Mouse (Mus musculus) megakaryocyte, embryonic 14.5 days (primary cell): Measurements from ENCODE around the gene Usp25. TPM values are rescaled to one million over a fixed set of nuclear protein-coding genes. Genes with fewer than 3 reads are reported as not detected.

Experiments used
- H3K27me3 ChIP-seq: replicated peaks from 2 replicates; pipeline ENCODE3; 2012; ENCODE audit warnings: inconsistent platforms
- H3K36me3 ChIP-seq: replicated peaks from 2 replicates; pipeline ENCODE3; 2012; ENCODE audit warnings: low read length, inconsistent platforms, mixed read lengths
- H3K4me1 ChIP-seq: 2 replicates; pipeline ENCODE4 v1.6.1; 2012; ENCODE audit warnings: inconsistent platforms
- H3K4me3 ChIP-seq: replicated peaks from 2 replicates; pipeline ENCODE3; 2012; ENCODE audit warnings: moderate library complexity, mild to moderate bottlenecking, inconsistent platforms
- H3K9me3 ChIP-seq: 2 replicates; pipeline ENCODE4 v1.6.1; 2012; ENCODE audit warnings: inconsistent platforms
- FLI1 ChIP-seq: IDR thresholded peaks from 2 replicates; pipeline ENCODE4 v1.6.1; 2012; ENCODE audit warnings: low read length, inconsistent platforms, mixed read lengths
- GATA1 ChIP-seq: IDR thresholded peaks from 3 replicates; pipeline ENCODE4 v1.6.1; 2012; ENCODE audit warnings: mixed read lengths, low read length, inconsistent platforms, borderline replicate concordance
- polyA plus RNA-seq: library from polyadenylated mRNA; stranded (reverse); fragments of >175 nt; gene quantifications from 2 replicates; pipeline ENCODE4 v1.2.3, GENCODE M21; 2012; ENCODE audit warnings: low replicate concordance; ENCODE audit not compliant: insufficient read depth

Gene Usp25
- polyA plus RNA-seq, 1 experiment: 2.1 TPM

DNA sequence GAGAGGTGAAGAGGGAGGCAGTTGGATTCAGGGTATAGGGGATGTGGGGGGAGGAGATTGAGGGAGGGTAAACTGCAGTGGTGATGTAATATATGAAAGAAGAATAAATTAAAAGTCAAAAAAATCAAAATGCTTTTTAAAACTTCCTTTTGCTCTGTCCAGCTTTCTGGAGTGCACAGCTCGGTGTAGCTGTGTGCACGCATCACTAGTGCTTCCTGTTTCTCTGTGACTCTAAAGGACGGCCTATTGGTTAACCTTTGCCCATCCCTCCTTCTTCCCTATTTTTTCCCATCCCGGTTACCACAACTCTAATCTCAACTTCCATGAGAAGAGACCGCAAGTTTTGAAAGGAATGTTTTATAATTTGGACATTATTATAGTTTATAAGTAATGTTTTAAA is 119.5 kb downstream of the Usp25 start:
- no peak for TF ChIP-seq GATA1
- no peak for TF ChIP-seq FLI1
- Histone ChIP-seq H3K9me3 (peaks cover 6% of the 10 kb centered on the region; the same call in 1 of the 2 replicates), H3K4me1 (no peaks in the 10 kb centered on the region), H3K36me3 (no peaks in the 10 kb centered on the region), H3K4me3 (no peak overlapping the region), H3K27me3 (no peaks in the 10 kb centered on the region)

- H3K9me3 ChIP-seq: peaks cover 14% of the 10 kb centered on the region
- H3K27me3 ChIP-seq: no peaks in the 10 kb centered on the region
- no peaks in the 10 kb centered on the region for H3K36me3 ChIP-seq
- TF ChIP-seq GATA1 (no peak), FLI1 (no peak)
- no peak overlapping the region for H3K4me3 ChIP-seq
- H3K4me1 ChIP-seq: no peaks in the 10 kb centered on the region
Measured at GRCm38 (mm10) chr16:77140651-77141050, 127.1 kb downstream of the Usp25 start.

DNA sequence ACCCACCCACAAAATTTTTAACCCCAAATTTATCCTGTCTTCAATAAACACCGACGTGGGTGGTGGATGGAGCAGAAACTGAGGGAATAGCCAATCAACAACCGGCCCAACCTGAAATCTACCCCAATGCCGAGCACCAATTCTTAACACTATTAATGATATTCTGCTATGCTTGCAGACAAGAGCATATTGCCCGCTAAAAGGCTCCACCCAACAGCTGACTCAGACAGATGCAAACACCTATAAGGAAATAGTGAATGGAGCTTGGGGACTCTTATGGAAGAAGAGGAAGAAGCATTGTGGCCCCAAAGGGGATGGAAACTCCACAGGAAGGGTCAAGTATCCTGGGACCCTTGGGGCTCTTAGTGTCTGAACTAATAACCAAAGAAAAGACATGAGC is 133.3 kb downstream of the Usp25 start:
- Histone ChIP-seq H3K4me1 (no peaks in the 10 kb centered on the region), H3K9me3 (peaks cover 4% of the 10 kb centered on the region; the same call in 1 of the 2 replicates), H3K36me3 (no peaks in the 10 kb centered on the region), H3K4me3 (no peak overlapping the region), H3K27me3 (no peaks in the 10 kb centered on the region)
- no peak for TF ChIP-seq GATA1
- TF ChIP-seq FLI1: no peak

- Histone ChIP-seq H3K27me3 (no peaks in the 10 kb centered on the region), H3K36me3 (no peaks in the 10 kb centered on the region), H3K4me3 (no peak overlapping the region), H3K4me1 (no peaks in the 10 kb centered on the region), H3K9me3 (no peaks in the 10 kb centered on the region)
- no peak for TF ChIP-seq FLI1
- TF ChIP-seq GATA1: no peak
Measured at GRCm38 (mm10) chr16:77150338-77150737, 136.8 kb downstream of the Usp25 start.

- Histone ChIP-seq H3K36me3 (no peaks in the 10 kb centered on the region), H3K4me1 (no peaks in the 10 kb centered on the region), H3K27me3 (no peaks in the 10 kb centered on the region), H3K4me3 (no peak overlapping the region), H3K9me3 (no peaks in the 10 kb centered on the region)
- TF ChIP-seq FLI1: no peak
- no peak for TF ChIP-seq GATA1
Measured at GRCm38 (mm10) chr16:77150884-77151283, 137.4 kb downstream of the Usp25 start.

DNA sequence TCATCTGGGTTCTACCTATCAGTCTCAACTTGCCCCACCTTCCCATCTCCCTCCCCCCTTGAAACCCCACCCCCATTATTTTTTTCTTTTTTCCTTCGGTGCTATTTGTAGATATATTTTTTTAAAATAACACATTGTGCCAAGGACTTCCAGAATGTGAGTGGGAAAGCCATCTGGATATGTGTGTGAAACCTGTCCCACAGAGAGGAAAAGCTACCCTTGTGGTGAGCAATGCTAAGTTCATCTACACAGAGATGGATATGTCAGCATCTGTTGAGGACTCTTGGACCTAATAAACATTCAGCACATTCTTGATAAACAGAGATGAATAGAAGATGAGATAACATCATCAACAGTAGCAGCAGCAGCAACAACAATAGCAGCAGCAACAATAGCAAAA is 138.8 kb downstream of the Usp25 start:
- H3K4me3 ChIP-seq: no peak overlapping the region
- no peaks in the 10 kb centered on the region for H3K9me3 ChIP-seq
- H3K36me3 ChIP-seq: no peaks in the 10 kb centered on the region
- no peak for TF ChIP-seq FLI1
- no peak for TF ChIP-seq GATA1
- H3K4me1 ChIP-seq: no peaks in the 10 kb centered on the region
- no peaks in the 10 kb centered on the region for H3K27me3 ChIP-seq

- no peaks in the 10 kb centered on the region for H3K4me1 ChIP-seq
- no peaks in the 10 kb centered on the region for H3K27me3 ChIP-seq
- no peak overlapping the region for H3K4me3 ChIP-seq
- no peaks in the 10 kb centered on the region for H3K36me3 ChIP-seq
- H3K9me3 ChIP-seq: no peaks in the 10 kb centered on the region
- TF ChIP-seq FLI1: no peak
- no peak for TF ChIP-seq GATA1
Measured at GRCm38 (mm10) chr16:77153216-77153715, 139.8 kb downstream of the Usp25 start.

DNA sequence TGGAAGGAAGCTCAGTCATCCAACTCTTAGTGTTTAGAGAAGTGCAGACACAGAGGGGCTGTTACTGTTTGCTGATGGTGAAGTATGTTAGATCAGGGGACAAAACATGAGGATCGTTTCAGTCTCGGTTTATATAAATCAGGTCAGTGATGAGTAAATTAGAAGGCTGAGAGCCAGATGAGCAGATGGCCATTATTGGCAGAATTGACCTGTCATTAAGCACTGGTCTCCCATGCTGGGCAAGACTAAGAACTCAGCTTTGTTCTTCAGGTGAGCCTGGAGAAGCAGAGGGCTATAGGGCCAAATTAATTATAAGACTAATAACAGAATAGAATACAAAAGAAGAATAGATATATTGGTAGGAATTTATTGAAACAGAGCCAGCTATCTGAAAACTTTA is 140.3 kb downstream of the Usp25 start:
- Histone ChIP-seq H3K27me3 (no peaks in the 10 kb centered on the region), H3K36me3 (no peaks in the 10 kb centered on the region), H3K4me1 (no peaks in the 10 kb centered on the region), H3K9me3 (no peaks in the 10 kb centered on the region), H3K4me3 (no peak overlapping the region)
- no peak for TF ChIP-seq GATA1
- TF ChIP-seq FLI1: no peak

DNA sequence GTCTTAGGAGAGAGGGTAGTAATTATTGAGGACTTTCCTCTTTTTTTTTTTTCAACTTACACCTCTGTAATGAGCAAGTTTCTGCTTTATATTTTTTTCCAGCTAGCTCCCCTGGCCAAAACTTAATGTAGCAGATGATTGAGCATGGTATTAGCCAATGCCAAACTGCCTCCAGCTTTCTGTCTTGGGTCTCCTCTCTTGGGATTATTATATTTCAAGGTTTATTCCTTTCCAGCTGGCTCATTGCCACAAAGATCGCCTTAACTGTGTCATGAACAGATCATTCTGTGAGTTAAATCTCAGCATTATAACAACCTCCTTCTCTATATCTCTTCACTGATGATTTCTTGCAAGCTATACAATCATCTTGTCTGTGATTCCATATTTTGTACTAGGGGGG is 141.3 kb downstream of the Usp25 start:
- no peaks in the 10 kb centered on the region for H3K27me3 ChIP-seq
- no peak for TF ChIP-seq GATA1
- TF ChIP-seq FLI1: no peak
- no peaks in the 10 kb centered on the region for H3K36me3 ChIP-seq
- H3K4me1 ChIP-seq: no peaks in the 10 kb centered on the region
- H3K9me3 ChIP-seq: no peaks in the 10 kb centered on the region
- no peak overlapping the region for H3K4me3 ChIP-seq
